Comparison of ENCODE assay signal across 29 mouse cellular contexts in the genomic region with DNA sequence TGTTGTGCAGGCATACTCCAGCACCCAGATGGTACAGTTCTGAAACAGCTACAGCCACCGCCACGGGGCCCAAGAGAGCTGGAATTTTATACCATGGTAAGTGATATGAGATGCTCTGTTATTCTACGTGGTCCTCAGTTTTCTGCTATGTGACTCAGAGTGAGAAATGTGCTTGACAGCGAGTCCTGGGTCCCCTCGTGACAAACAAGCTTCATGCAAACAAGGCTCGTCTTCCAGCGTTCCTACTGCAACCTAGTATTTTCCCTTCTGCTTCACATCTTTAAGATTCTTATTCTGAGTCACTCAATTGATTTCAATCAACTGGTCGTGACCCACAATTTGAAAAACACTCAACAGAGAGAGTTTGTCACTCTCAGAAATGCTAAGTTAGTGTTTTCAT. TPM values are rescaled to one million over a fixed set of nuclear protein-coding genes. Genes with fewer than 3 reads are reported as not detected.
DNase-seq lines count a peak whose midpoint lies in the region; ATAC-seq and TF ChIP-seq lines count a peak whose summit lies in the region.
"Had no signal": no experiment of that assay in that cellular context is flagged by ENCODE, and none has a peak within 500 bp of the region (broad histone marks: within the 10 kb centered on the region; RNA-seq: fewer than 3 reads in every experiment).

No protein-coding gene starts in this region.

- peak; percentile 27 for ATAC-seq in Patski
- ATAC-seq: forebrain, embryonic 16.5 days had no signal

- in situ Hi-C loops in Patski (cut with MboI; ENCODE audit: low pct_unique_long_range_greater_than_20kb): loop anchor here (25.0 kb wide), 1 partner anchor 226 kb away; no protein-coding TSS in a partner anchor

- peak overlapping the region; percentile 40 for H3K27ac ChIP-seq in olfactory bulb, adult 2 months (ENCODE audit: insufficient read depth, low read depth, low read length)
- H3K27ac ChIP-seq: embryonic facial prominence, embryonic 12.5 days; heart, embryonic 13.5 days; hindbrain, embryonic 14.5 days; kidney, embryonic 15.5 days; limb, embryonic 12.5 days; liver, embryonic 15.5 days; lung, embryonic 15.5 days; macrophage; neural tube, embryonic 15.5 days had no signal

- H3K4me1 ChIP-seq in olfactory bulb, adult 2 months (ENCODE audit: control insufficient read depth, insufficient read depth, low read length): peaks cover 30% of the 10 kb centered on the region

- no peak for TF ChIP-seq POLR2A in olfactory bulb, adult 2 months (IDR thresholded peaks at IDR 0.05; ENCODE audit: insufficient read depth, low read depth, low read length)

- H3ac ChIP-seq in C2C12 (ENCODE audit: control insufficient read depth, insufficient read length, low read depth): peak overlapping the region; percentile 27

- H3K79me3 ChIP-seq in C2C12 (ENCODE audit: low read depth): peaks cover 39% of the 10 kb centered on the region

- CTCF ChIA-PET in Patski (lab: Charles Lee): interaction anchor here (1.0 to 1.7 kb wide), 4 partner anchors 15 to 37 kb away, joined by 3 to 5 read pairs (median 4); partner anchors contain the start of gene Ipmk

- H3K36me3 ChIP-seq in C2C12 (ENCODE audit: control insufficient read depth, insufficient read depth): peaks cover 22% of the 10 kb centered on the region
- H3K36me3 ChIP-seq: embryonic facial prominence, embryonic 12.5 days; lung, embryonic 15.5 days had no signal

- POLR2A ChIA-PET in Patski (lab: Charles Lee): interaction anchor here (0.6 to 1.6 kb wide), 2 partner anchors 11 to 15 kb away, joined by 3 to 6 read pairs; no protein-coding TSS in a partner anchor

- DNase-seq in CD4-positive, CD25-positive, alpha-beta regulatory T cell, adult 2 months (ENCODE audit: low read depth, low spot score): peak; percentile 31
- no peak for DNase-seq in Patski (ENCODE audit: low read depth, low spot score)
- DNase-seq in embryo, embryonic 10 days (ENCODE audit: low spot score): no peak
- no peak for DNase-seq in thymus, postnatal 4 days
- DNase-seq: adrenal gland, postnatal 14 days; cerebellum, adult 11 months; cerebellum, adult 9-10 months; cerebellum, postnatal 36 days; embryo, embryonic 11 days; gastrocnemius, postnatal 10 days; heart, postnatal 10 days; kidney, adult 18-20 months; kidney, postnatal 25 days; layer of hippocampus, adult 9-11 months; midbrain, embryonic 14.5 days; right cerebral cortex, postnatal 25 days; thymus, postnatal 25 days had no signal

- H3K79me2 ChIP-seq in C2C12 (ENCODE audit: control insufficient read depth, insufficient read depth): peaks cover 75% of the 10 kb centered on the region

- no peak for TF ChIP-seq CTCF in C2C12 (IDR thresholded peaks at IDR 0.05; ENCODE audit: control insufficient read depth, insufficient read depth, insufficient read length)
- no peak for TF ChIP-seq CTCF in Patski (IDR thresholded peaks at IDR 0.05)
- TF ChIP-seq CTCF in olfactory bulb, adult 2 months (IDR thresholded peaks at IDR 0.05; ENCODE audit: insufficient read depth, low read depth, low read length): no peak

- no peak overlapping the region for H3K4me3 ChIP-seq in C2C12 (ENCODE audit: insufficient read depth, poor library complexity, severe bottlenecking)
- no peak overlapping the region for H3K4me3 ChIP-seq in olfactory bulb, adult 2 months (ENCODE audit: insufficient read depth, low read depth, low read length)
- H3K4me3 ChIP-seq: embryonic facial prominence, embryonic 12.5 days; heart, embryonic 13.5 days; kidney, embryonic 15.5 days; limb, embryonic 12.5 days; liver, embryonic 15.5 days; lung, embryonic 15.5 days; neural tube, embryonic 15.5 days had no signal

- H3K27me3 ChIP-seq in C2C12 (ENCODE audit: control insufficient read depth, insufficient read depth, insufficient read length) (no peaks in the 10 kb centered on the region), Patski (no peaks in the 10 kb centered on the region)
- H3K27me3 ChIP-seq: embryonic facial prominence, embryonic 12.5 days; heart, embryonic 13.5 days; kidney, embryonic 15.5 days; limb, embryonic 12.5 days; liver, embryonic 15.5 days; lung, embryonic 15.5 days; neural tube, embryonic 15.5 days had no signal

- WGBS in olfactory bulb, adult 2 months: 31% methylated on average over 8 of the region's 8 CpGs

TF ChIP-seq in C2C12, 6 proteins besides CTCF, POLR2A, EP300 and RAD21:
- TF ChIP-seq USF1 (IDR thresholded peaks at IDR 0.05; ENCODE audit: low read depth): peak; percentile 10
- TF ChIP-seq MYOG (IDR thresholded peaks at IDR 0.05; ENCODE audit: control insufficient read depth, extremely low read depth, insufficient read length): no peak
- TF ChIP-seq CEBPB (IDR thresholded peaks at IDR 0.05; ENCODE audit: low read depth): no peak
TF ChIP-seq in C2C12: peak in this region for 1.

RNA-seq across cellular contexts. Expression of gene Ipmk, which starts 15.9 kb away (rescaled TPM):
- polyA plus RNA-seq in C2C12 (2012; fragmentation: generic; extraction: Trizol): 9.2 TPM
- polyA plus RNA-seq in Patski (2021): 73.9 TPM
- polyA plus RNA-seq in olfactory bulb, adult 2 months (2012; ENCODE audit: insufficient read depth, insufficient read length, low replicate concordance, missing spikeins): not detected in 2 replicates

RNA-seq across cellular contexts. Expression of gene Cisd1, which starts 18.7 kb away (rescaled TPM):
- polyA plus RNA-seq in C2C12 (2012; fragmentation: generic; extraction: Trizol) (132 TPM), Patski (2021) (137 TPM)
- polyA plus RNA-seq in olfactory bulb, adult 2 months (2012; ENCODE audit: insufficient read depth, insufficient read length, low replicate concordance, missing spikeins): not detected in 2 replicates

Comparison
In these comparisons a context has a peak if more than half of its experiments do, and no peak if none do; other contexts are left out.
1. RNA of gene Cisd1, which starts 18.7 kb away (polyA plus RNA-seq): 137 TPM in Patski (single experiment) and 132 TPM in C2C12 (single experiment); not detected in olfactory bulb, adult 2 months; every median in the first group is over 100 times any median in the second.